Mouse (Mus musculus) embryonic fibroblast, embryonic 13.5 days (primary cell): ENCODE results near the gene Gas2.

Experiments
- CTCF ChIP-seq: IDR thresholded peaks from 2 replicates; pipeline ENCODE4 v1.5.1; 2011; ENCODE audit warnings: mild to moderate bottlenecking, control low read depth, low read length, moderate library complexity, borderline replicate concordance; ENCODE audit not compliant: insufficient read depth
- POLR2A ChIP-seq: IDR thresholded peaks from 2 replicates; pipeline ENCODE4 v1.6.1; 2011; ENCODE audit warnings: low read depth, mild to moderate bottlenecking, control low read depth, low read length, moderate library complexity

DNA sequence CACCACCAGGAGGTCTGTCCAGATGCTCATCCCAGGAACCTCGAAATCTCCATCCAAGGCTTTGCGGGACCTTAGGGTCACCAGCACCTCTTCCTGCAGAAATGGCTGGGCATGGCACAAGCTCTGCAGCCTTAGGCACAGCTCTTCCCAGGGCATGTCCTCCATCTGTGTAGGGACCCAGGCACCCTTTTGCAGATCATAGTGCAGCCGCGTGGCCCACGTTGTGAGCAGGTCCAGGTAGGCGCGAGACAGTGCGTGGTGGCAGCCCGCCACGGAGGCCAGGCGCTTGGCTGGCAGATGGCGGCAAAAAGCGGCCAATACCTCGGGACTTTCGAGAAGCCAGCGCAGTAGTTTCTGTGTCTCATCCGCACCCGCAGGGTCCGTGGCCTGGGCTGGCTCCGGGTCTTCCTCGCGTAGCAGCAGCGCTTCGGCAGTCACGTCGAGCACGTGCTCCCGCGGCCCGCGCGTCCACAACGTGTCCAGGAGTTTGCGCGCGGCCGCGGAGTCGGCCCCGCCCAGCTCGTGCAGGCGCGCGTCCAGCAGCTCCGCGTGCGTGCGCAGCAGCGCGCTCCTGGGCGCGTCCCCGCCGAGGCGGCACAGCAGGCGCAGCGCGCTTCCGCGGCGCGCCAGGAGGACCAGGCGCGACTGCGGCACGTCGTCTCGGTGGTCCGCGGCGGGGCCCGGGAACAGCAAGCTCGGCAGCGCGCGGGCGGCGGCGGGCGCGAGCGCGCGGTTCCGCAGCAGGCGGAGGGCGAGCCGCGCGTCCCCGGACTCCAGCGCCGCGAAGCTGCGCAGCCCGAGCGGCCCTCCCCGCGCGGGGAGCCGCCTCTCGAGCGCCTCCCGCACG is at the start of gene Gas2:
- no peak for TF ChIP-seq CTCF
- TF ChIP-seq POLR2A = 0 out of 2 replicates have a peak, but pooled peaks have one; percentile 34
